Mouse (Mus musculus) Patski (cell line): ENCODE data around the gene Stam. TPM values are rescaled to one million over a fixed set of nuclear protein-coding genes. Genes with fewer than 3 reads are reported as not detected.

Experiments
- ATAC-seq: fragments of 100-300 bp; one replicate; pipeline ENCODE4 v1.8.0; 2021
- CTCF ChIA-PET: fragments of 350-600 bp; sonication (Branson Sonifier 250); formaldehyde crosslinking; loops from one replicate; lab custom pipeline; 2022; ENCODE audit warnings: inconsistent platforms; lab: Charles Lee
- POLR2A ChIA-PET: fragments of 350-600 bp; sonication (Branson Sonifier 250); formaldehyde crosslinking; loops from one replicate; lab custom pipeline; 2022; ENCODE audit warnings: antibody characterized with exemption, inconsistent platforms; lab: Charles Lee
- DNase-seq: peaks from one replicate; pipeline ENCODE4 v3.0.0-alpha.2; 2011; ENCODE audit warnings: low read depth, low spot score
- H3K27me3 ChIP-seq: fragments of 371-371 bp; one replicate; pipeline ENCODE4 v1.5.1; 2021
- CTCF ChIP-seq: fragments of 100-300 bp; IDR thresholded peaks from one replicate; pipeline ENCODE4 v1.5.1; 2021
- in situ Hi-C: fragments of 300-500 bp; cut with MboI; formaldehyde crosslinking; loops from 3 replicates; pipeline ENCODE4 v1.11.1; 2018; ENCODE audit warnings: low pct_unique_long_range_greater_than_20kb, mixed read lengths
- polyA plus RNA-seq: library from polyadenylated mRNA; unstranded; gene quantifications from one replicate; pipeline ENCODE4 v1.2.3, GENCODE M21; 2021

Stam gene
- polyA plus RNA-seq, 1 experiment from 2014 or later, result 55.2 TPM

- POLR2A ChIA-PET, result interaction anchor here (0.6 kb wide), 1 partner anchor 543 kb away, joined by 5 read pairs; no protein-coding TSS in a partner anchor
- DNase-seq, result no peak
- ATAC-seq, result peak; percentile 31
- CTCF ChIA-PET, result interaction anchor here (2.0 kb wide), 1 partner anchor 11 kb away, joined by 4 read pairs; no protein-coding TSS in a partner anchor
- no peaks in the 10 kb centered on the region for H3K27me3 ChIP-seq
- in situ Hi-C loops, result no loop called here
- TF ChIP-seq CTCF, result no peak
Measured at GRCm38 (mm10) chr2:14107673-14108072, 33.8 kb downstream of the Stam start.

- ChIA-PET POLR2A (no interaction called here), CTCF (interaction anchor here (1.6 to 1.8 kb wide), 2 partner anchors 25 to 79 kb away, joined by 3 to 5 read pairs; no protein-coding TSS in a partner anchor)
Measured at GRCm38 (mm10) chr2:14126387-14126786, 52.5 kb downstream of the Stam start.

GRCm38 (mm10) chr2:14127629-14128028 lies 53.7 kb downstream of the Stam start:
- no peak for DNase-seq
- in situ Hi-C loops, result loop anchor here (25.0 kb wide), 2 partner anchors 90 to 840 kb away; no protein-coding TSS in a partner anchor
- POLR2A ChIA-PET, result interaction anchor here (0.6 kb wide), 1 partner anchor 102 kb away, joined by 4 read pairs; no protein-coding TSS in a partner anchor
- CTCF ChIA-PET, result interaction anchor here (1.3 to 1.8 kb wide), 3 partner anchors 13 to 80 kb away, joined by 3 to 5 read pairs (median 3); no protein-coding TSS in a partner anchor
- no peak for TF ChIP-seq CTCF
- no peaks in the 10 kb centered on the region for H3K27me3 ChIP-seq
- no peak for ATAC-seq

More at GRCm38 (mm10) chr2:14126387-14126786, 52.5 kb downstream of the Stam start:
- ATAC-seq (no peak), DNase-seq (no peak)
- in situ Hi-C loops, result loop anchor here (25.0 kb wide), 2 partner anchors 89 to 839 kb away; no protein-coding TSS in a partner anchor
- no peak for TF ChIP-seq CTCF
- H3K27me3 ChIP-seq, result no peaks in the 10 kb centered on the region

- in situ Hi-C loops, result loop anchor here (25.0 kb wide), 2 partner anchors 93 to 843 kb away; no protein-coding TSS in a partner anchor
- TF ChIP-seq CTCF, result no peak
- DNase-seq (no peak), ATAC-seq (no peak)
- H3K27me3 ChIP-seq, result no peaks in the 10 kb centered on the region
- ChIA-PET POLR2A (no interaction called here), CTCF (interaction anchor here (1.3 kb wide), 1 partner anchor 25 kb away, joined by 3 read pairs; no protein-coding TSS in a partner anchor)
Measured at GRCm38 (mm10) chr2:14130641-14131339, 56.9 kb downstream of the Stam start.

- DNase-seq (no peak), ATAC-seq (no peak)
- POLR2A ChIA-PET, result no interaction called here
- no peaks in the 10 kb centered on the region for H3K27me3 ChIP-seq
- CTCF ChIA-PET, result no interaction called here
- no peak for TF ChIP-seq CTCF
- in situ Hi-C loops, result loop anchor here (25.0 kb wide), 2 partner anchors 95 to 845 kb away; no protein-coding TSS in a partner anchor
Measured at GRCm38 (mm10) chr2:14132468-14133326, 58.8 kb downstream of the Stam start.

GRCm38 (mm10) chr2:14136906-14137305 lies 63.0 kb downstream of the Stam start:
- in situ Hi-C loops, result loop anchor here (25.0 kb wide), 2 partner anchors 100 to 850 kb away; no protein-coding TSS in a partner anchor
- no peak for DNase-seq

GRCm38 (mm10) chr2:14139590-14139989 lies 65.7 kb downstream of the Stam start:
- in situ Hi-C loops, result loop anchor here (25.0 kb wide), 2 partner anchors 102 to 852 kb away; no protein-coding TSS in a partner anchor
- CTCF ChIA-PET, result interaction anchor here (1.0 to 2.3 kb wide), 3 partner anchors 11 to 16 kb away, joined by 3 to 5 read pairs (median 3); no protein-coding TSS in a partner anchor
- ATAC-seq (no peak), DNase-seq (no peak)
- no peaks in the 10 kb centered on the region for H3K27me3 ChIP-seq
- POLR2A ChIA-PET, result no interaction called here
- no peak for TF ChIP-seq CTCF

More at GRCm38 (mm10) chr2:14136906-14137305, 63.0 kb downstream of the Stam start:
- TF ChIP-seq CTCF, result no peak
- CTCF ChIA-PET, result no interaction called here
- no peaks in the 10 kb centered on the region for H3K27me3 ChIP-seq
- POLR2A ChIA-PET, result interaction anchor here (0.6 kb wide), 1 partner anchor 9 kb away, joined by 4 read pairs; no protein-coding TSS in a partner anchor
- no peak for ATAC-seq

- in situ Hi-C loops, result loop anchor here (25.0 kb wide), 2 partner anchors 103 to 853 kb away; no protein-coding TSS in a partner anchor
- ATAC-seq (no peak), DNase-seq (no peak)
- ChIA-PET CTCF (interaction anchor here (1.0 to 2.3 kb wide), 4 partner anchors 11 to 16 kb away, joined by 3 to 5 read pairs (median 3); no protein-coding TSS in a partner anchor), POLR2A (no interaction called here)
- no peak for TF ChIP-seq CTCF
- no peaks in the 10 kb centered on the region for H3K27me3 ChIP-seq
Measured at GRCm38 (mm10) chr2:14140044-14140443, 66.1 kb downstream of the Stam start.

- no peak for TF ChIP-seq CTCF
- POLR2A ChIA-PET, result interaction anchor here (0.6 kb wide), 1 partner anchor 8 kb away, joined by 4 read pairs; no protein-coding TSS in a partner anchor
- CTCF ChIA-PET, result interaction anchor here (1.4 to 2.4 kb wide), 4 partner anchors 97 to 862 kb away, joined by 3 to 12 read pairs (median 6); no protein-coding TSS in a partner anchor
- ATAC-seq, result no peak
- in situ Hi-C loops, result loop anchor here (25.0 kb wide), 2 partner anchors 108 to 858 kb away; no protein-coding TSS in a partner anchor
- no peaks in the 10 kb centered on the region for H3K27me3 ChIP-seq
- no peak for DNase-seq
Measured at GRCm38 (mm10) chr2:14145311-14145710, 71.4 kb downstream of the Stam start.
